Mouse (Mus musculus): ENCODE results near the gene Galnt12. TPM values are rescaled to one million over a fixed set of nuclear protein-coding genes. Genes with fewer than 3 reads are reported as not detected.

Gene Galnt12
- polyA plus RNA-seq, 1 experiment from 2014 or later: 2.9 TPM

DNA sequence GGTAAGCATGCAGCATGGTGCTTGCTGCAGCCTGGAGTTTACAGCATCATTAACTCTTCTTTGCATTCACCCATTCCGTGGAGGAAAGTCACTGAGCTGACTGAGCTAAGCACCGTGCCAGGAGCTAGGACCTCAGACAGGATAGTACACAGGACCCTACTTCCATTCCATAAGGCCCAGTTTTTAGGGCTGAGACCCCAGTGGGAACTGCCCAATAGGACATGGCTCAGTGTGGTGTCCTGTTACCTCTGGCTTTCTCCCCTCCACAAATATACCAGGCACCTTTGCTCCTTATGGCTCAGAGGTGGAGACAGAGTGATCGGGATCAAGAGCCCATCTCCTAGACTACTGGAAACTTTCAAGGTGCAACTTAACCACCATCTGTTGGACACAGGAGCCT, 59.1 kb downstream of the Galnt12 start:
- no peak overlapping the region for H3K27ac ChIP-seq (ENCODE audit: low read length)
- no peak for ATAC-seq
- 92% methylated on average over 3 of the region's 3 CpGs for WGBS

DNA sequence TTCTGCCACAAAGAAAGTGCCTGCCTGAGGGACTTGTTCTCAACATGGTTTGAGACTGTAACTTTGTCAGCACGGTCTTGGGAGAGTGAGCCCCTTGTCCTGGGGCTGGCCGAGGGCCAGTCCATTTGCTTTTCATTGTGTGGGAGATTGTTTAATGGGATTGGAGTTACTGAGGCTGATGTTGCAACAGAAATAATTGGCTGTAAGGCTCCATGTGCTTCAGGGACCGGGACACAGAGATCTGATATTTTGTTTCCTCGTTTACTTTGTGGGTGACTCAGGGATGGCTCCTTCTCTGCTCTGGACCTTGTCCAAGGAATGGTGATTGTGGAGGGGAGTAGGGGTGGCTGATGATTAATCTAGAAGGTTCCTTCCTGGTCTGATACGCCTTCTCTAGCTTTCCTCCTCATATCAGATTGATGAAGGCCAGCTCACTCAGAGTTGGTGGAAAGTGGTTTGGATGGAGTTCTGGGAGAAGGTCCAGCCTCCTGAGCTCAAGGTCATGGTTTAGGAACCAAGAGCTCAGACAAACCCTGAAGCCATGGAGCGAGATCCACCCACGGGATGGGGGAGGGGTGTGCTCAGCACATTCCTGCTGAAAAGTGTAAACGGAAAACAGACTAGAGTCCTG, 60.0 kb downstream of the Galnt12 start:
- no peak overlapping the region for H3K9ac ChIP-seq (replicated peaks; ENCODE audit: low read depth)
- no peaks in the 10 kb centered on the region for H3K9me3 ChIP-seq (ENCODE audit: low read length)
- 18% methylated on average over 8 of the region's 8 CpGs for WGBS
- H3K27ac ChIP-seq (ENCODE audit: low read length): peak overlapping the region; percentile 5; the same call in 1 of the 2 replicates
- peaks cover 7% of the 10 kb centered on the region; the same call in 1 of the 2 replicates for H3K4me1 ChIP-seq (ENCODE audit: insufficient read depth, low read depth, low read length)
- no peak overlapping the region for H3K4me2 ChIP-seq (replicated peaks; ENCODE audit: low read depth, low read length)
- H3K4me3 ChIP-seq (ENCODE audit: low read depth, low read length): no peak overlapping the region
- TF ChIP-seq EP300 (IDR thresholded peaks at IDR 0.05): peak; percentile 87
- TF ChIP-seq CTCF (IDR thresholded peaks at IDR 0.05): no peak
- H3K27me3 ChIP-seq (replicated peaks; ENCODE audit: insufficient read depth, low read length): no peaks in the 10 kb centered on the region
- ATAC-seq: peak; percentile 90
- peak; percentile 71 for DNase-seq (ENCODE audit: low spot score)
- H3K36me3 ChIP-seq (ENCODE audit: insufficient read depth, low read length): no peaks in the 10 kb centered on the region

More for the DNA sequence above, 59.1 kb downstream of the Galnt12 start:
- DNase-seq (ENCODE audit: low spot score): no peak
- Histone ChIP-seq H3K9ac (replicated peaks; ENCODE audit: low read depth) (no peak overlapping the region), H3K36me3 (ENCODE audit: insufficient read depth, low read length) (no peaks in the 10 kb centered on the region), H3K4me1 (ENCODE audit: insufficient read depth, low read depth, low read length) (peaks cover 7% of the 10 kb centered on the region; the same call in 1 of the 2 replicates), H3K4me2 (replicated peaks; ENCODE audit: low read depth, low read length) (no peak overlapping the region), H3K4me3 (ENCODE audit: low read depth, low read length) (no peak overlapping the region), H3K9me3 (ENCODE audit: low read length) (no peaks in the 10 kb centered on the region), H3K27me3 (replicated peaks; ENCODE audit: insufficient read depth, low read length) (no peaks in the 10 kb centered on the region)
- TF ChIP-seq EP300 (IDR thresholded peaks at IDR 0.05): no peak
- no peak for TF ChIP-seq CTCF (IDR thresholded peaks at IDR 0.05)

DNA sequence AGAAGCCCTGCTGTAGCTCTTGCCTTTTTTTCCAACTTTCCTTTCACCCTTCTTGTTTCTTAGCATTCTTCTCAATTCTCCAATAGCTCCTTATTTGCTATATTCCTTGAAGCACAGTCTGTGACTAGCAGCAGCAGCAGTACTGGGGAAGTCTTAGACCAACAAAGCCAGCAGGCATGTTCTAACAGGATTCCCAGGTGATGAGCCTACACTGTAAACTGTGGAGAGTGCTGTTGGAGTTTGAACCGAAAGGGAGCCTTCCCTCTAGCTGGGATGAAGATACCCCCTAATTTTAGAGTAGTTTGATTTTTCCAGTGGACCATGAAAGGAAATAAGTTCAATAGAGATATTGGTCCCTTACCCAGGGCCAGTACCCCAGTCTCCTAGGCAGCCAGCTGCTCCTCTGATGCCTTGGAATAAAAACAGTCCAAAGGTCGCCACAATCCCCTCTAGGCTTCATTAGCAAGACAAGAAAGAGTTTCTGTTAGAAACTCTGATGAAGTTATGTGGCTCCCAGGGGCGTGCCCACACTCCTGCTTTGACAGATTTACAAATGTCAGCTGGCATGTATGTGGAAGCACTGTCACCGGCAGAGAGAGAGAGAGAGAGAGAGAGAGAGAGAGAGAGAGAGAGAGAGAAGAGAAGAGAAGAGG, 69.5 kb downstream of the Galnt12 start:
- H3K27me3 ChIP-seq (replicated peaks; ENCODE audit: insufficient read depth, low read length): no peaks in the 10 kb centered on the region
- no peak for DNase-seq (ENCODE audit: low spot score)
- H3K4me1 ChIP-seq (ENCODE audit: insufficient read depth, low read depth, low read length): no peaks in the 10 kb centered on the region
- H3K36me3 ChIP-seq (ENCODE audit: insufficient read depth, low read length): no peaks in the 10 kb centered on the region
- H3K4me2 ChIP-seq (replicated peaks; ENCODE audit: low read depth, low read length): no peak overlapping the region
- no peaks in the 10 kb centered on the region for H3K9me3 ChIP-seq (ENCODE audit: low read length)
- 22% methylated on average over 3 of the region's 4 CpGs for WGBS
- TF ChIP-seq EP300 (IDR thresholded peaks at IDR 0.05) (no peak), CTCF (IDR thresholded peaks at IDR 0.05) (no peak)
- H3K4me3 ChIP-seq (ENCODE audit: low read depth, low read length): no peak overlapping the region
- H3K27ac ChIP-seq (ENCODE audit: low read length): no peak overlapping the region
- no peak for ATAC-seq
- no peak overlapping the region for H3K9ac ChIP-seq (replicated peaks; ENCODE audit: low read depth)

DNA sequence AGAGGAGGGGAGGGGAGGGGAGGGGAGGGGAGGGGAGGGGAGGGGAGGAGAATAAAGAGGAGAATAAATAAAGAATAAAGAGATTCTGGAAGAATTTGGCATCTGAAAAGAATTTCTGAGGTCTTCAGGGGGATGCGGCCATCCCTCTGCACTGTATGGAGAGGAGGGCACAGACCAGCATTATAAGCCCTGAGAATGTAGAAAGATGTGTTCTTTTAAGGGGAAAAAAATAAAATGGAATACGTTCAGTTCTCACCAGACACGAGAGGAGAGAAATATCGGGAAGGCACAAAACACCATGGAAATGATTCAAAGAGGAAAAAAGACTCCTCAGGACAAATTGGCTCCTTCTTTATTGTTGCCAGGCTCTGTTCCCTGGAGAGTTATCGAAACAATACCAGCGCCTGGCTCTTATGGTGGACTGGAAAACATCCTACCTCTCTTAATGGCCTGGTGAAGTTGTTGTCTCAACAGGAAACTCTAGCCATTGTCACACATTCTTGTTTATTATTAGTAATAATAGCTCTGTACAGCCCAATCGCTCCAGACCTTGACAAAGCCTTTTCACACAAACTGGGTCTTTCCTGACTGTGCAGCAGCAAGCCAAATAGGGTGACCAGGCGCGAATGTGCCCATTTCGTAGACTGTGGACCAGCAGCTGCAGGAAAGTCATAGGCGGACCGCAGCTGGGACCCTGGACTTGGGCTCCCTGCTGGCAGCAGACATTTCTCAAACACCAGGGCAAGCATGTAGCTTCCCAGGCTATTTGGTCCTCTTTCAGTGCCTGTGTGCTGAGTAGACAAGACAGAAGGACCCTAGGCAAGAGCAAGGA, 70.3 kb downstream of the Galnt12 start:
- H3K9me3 ChIP-seq (ENCODE audit: low read length): no peaks in the 10 kb centered on the region
- no peak overlapping the region for H3K9ac ChIP-seq (replicated peaks; ENCODE audit: low read depth)
- DNase-seq (ENCODE audit: low spot score): no peak
- ATAC-seq: no peak
- no peak overlapping the region for H3K4me3 ChIP-seq (ENCODE audit: low read depth, low read length)
- TF ChIP-seq EP300 (IDR thresholded peaks at IDR 0.05): no peak
- TF ChIP-seq CTCF (IDR thresholded peaks at IDR 0.05): no peak
- H3K4me1 ChIP-seq (ENCODE audit: insufficient read depth, low read depth, low read length): no peaks in the 10 kb centered on the region
- no peak overlapping the region for H3K4me2 ChIP-seq (replicated peaks; ENCODE audit: low read depth, low read length)
- no peaks in the 10 kb centered on the region for H3K36me3 ChIP-seq (ENCODE audit: insufficient read depth, low read length)
- H3K27me3 ChIP-seq (replicated peaks; ENCODE audit: insufficient read depth, low read length): no peaks in the 10 kb centered on the region
- H3K27ac ChIP-seq (ENCODE audit: low read length): no peak overlapping the region
- 55% methylated on average over 12 of the region's 12 CpGs for WGBS

DNA sequence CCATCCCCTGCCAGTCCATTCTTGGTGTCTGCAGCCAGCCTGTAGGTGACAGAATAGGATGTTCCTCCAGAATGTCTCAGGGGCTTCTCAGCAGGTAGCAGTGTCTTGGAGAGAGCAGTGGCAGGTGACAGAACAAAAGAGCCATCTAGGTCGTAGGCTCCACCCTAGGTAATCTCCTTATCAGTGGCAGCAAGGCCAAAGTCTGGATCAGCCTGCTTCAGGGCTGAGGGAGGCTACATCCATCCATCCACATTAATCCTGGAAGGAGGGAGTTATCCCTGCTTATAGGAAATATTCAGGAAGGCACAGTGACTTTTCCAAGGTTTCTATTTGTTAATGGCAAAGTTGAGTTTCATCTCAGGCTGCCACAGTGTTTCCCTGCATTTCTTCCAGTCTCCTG, 80.6 kb downstream of the Galnt12 start:
- Histone ChIP-seq H3K4me2 (replicated peaks; ENCODE audit: low read depth, low read length) (no peak overlapping the region), H3K9ac (replicated peaks; ENCODE audit: low read depth) (no peak overlapping the region), H3K36me3 (ENCODE audit: insufficient read depth, low read length) (no peaks in the 10 kb centered on the region), H3K4me3 (ENCODE audit: low read depth, low read length) (no peak overlapping the region), H3K9me3 (ENCODE audit: low read length) (no peaks in the 10 kb centered on the region), H3K27ac (ENCODE audit: low read length) (no peak overlapping the region), H3K27me3 (replicated peaks; ENCODE audit: insufficient read depth, low read length) (no peaks in the 10 kb centered on the region), H3K4me1 (ENCODE audit: insufficient read depth, low read depth, low read length) (no peaks in the 10 kb centered on the region)
- TF ChIP-seq CTCF (IDR thresholded peaks at IDR 0.05) (no peak), EP300 (IDR thresholded peaks at IDR 0.05) (no peak)
- ATAC-seq (no peak), DNase-seq (ENCODE audit: low spot score) (no peak)
- WGBS: 11% methylated on average over 1 of the region's 1 CpGs

Other genes with a start within 250 kb of the Galnt12 start
- 0.02 TPM in 1 of 2 replicates, not detected in the other for gene Gabbr2, start 100.0 kb upstream of the Galnt12 start, polyA plus RNA-seq (2015; fragmentation: Nextera tagmentation; extraction: Ambion mirVana)
- 1.4 TPM in 2 replicates for gene Anks6, start 34.5 kb upstream of the Galnt12 start, polyA plus RNA-seq (2015; fragmentation: Nextera tagmentation; extraction: Ambion mirVana)
- gene Col15a1, start 116.3 kb downstream of the Galnt12 start, polyA plus RNA-seq (2015; fragmentation: Nextera tagmentation; extraction: Ambion mirVana): 4.9 and 6.0 TPM in 2 replicates